ENCODE assay signal across 14 mouse cellular contexts in the genomic region with DNA sequence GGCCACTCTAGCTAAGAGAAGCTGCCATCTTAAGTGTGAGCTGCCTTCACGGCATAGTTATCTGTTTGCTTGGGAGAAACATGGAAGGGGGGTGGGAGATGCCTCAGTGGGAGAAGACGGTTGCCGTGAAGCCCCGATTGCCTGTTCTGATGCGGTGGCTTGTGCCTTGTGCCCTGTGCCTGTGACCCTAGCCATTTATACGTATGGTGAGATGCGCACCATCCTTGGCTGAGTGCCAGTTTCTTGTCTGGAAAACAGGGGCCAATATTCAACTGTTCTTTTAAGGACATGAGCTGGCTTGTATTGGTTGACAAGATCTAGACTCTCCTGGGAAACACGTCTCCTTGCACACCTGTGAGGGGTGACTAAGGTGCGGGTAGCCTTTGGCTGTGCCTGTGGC.
"Had no signal": no experiment of that assay in that cellular context is flagged by ENCODE, and none has a peak within 500 bp of the region (broad histone marks: within the 10 kb centered on the region; RNA-seq: fewer than 3 reads in every experiment).

No protein-coding gene starts in this region.

- DNase-seq: forebrain, postnatal 0 days; gastrocnemius, postnatal 14 days; gastrocnemius, postnatal 36 days; heart, adult 18-20 months; heart, postnatal 14 days; heart, postnatal 36 days; kidney, adult 11 months; kidney, adult 2 months; kidney, adult 9 months; kidney, postnatal 14 days; kidney, postnatal 36 days; layer of hippocampus, adult 9-11 months; layer of hippocampus, postnatal 36 days; left cerebral cortex, postnatal 4 days had no signal
